Mouse (Mus musculus) c-Kit-positive CD71-positive TER-119-negative erythroid progenitor cells, embryonic 14.5 days (primary cell): ENCODE measurements around the gene Myo10.

ENCODE experiments used
- DNase-seq: peaks from one replicate; pipeline ENCODE4 v3.0.0-alpha.2; 2013; ENCODE audit warnings: low read depth

Myo10 gene

DNA sequence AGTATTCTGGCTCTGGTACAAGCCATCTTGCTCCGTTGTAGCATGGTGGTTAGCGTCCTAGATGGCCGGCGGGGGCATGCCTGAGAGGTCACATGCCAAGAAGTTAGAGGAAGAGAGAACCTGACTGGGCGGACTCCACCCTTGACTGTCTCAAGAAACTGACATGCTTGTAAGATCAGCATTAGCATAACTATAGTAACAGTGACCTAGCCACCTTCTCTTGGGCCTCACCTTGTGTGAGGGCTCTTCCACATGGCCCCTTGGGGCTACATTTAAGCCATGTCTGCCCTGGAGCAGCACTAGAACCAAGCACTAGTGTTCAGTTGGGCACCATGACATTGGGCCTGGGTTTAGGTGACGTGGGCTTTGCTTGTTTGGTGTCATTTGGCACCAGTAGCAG lies 102.2 kb downstream of the Myo10 start:
- no peak for DNase-seq

DNA sequence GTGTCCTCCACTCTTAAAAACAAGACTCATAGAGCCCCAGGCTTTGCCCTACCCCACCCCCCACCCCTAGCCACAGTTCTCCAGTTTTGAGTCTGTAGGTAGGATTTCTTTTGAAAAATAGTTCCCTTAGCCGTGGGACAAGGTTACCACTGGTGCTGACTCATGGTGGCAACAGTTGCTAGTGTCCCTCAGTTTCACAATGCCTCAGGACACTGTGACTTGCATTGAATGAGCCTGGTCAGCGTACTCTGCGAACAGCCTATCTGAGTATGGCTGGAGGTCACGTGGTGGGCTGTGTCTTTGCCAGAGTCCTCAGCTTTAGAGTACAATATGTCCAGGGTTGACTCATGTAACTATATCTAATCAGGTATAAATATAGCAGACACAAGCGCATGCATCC lies 104.5 kb downstream of the Myo10 start:
- no peak for DNase-seq

DNA sequence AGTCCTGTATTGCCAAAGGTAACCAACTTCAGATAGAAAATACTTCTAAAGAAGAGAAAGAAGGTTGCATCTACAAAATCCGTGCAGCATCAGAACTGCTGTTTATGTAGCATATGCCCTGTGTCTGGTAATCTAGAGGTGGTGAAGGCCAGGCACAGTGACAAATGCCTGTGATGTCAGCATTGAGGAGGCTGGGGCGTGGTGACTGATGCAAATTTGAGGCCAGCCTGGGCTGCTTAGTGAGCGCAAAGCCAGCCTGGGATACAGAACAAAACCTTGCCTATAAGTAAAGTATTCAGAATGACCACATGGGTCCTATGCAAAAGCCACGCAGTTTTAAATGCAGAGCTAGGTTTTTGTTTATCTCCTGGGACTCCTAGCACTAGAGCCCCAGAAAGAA lies 106.2 kb downstream of the Myo10 start:
- DNase-seq, result no peak

DNA sequence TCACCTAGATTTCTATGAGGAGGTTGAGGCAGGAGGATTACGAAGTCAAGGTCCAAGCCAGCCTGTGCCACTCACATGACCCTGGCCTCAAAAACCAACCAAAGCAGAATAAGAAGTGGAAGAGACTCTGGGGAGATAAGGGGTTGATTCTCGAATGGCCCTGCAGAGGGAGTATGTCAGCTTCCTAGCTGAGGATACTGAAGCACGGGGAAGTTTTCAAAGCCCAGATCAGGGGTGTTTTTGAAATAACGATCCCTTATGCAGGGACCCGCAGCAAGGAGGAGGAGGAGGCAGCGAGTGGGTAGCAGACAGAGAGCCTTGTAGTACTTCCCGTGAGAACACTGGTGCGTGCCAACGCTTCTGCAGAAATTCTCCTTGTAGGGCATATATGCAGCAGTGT lies 108.7 kb downstream of the Myo10 start:
- DNase-seq, result no peak

DNA sequence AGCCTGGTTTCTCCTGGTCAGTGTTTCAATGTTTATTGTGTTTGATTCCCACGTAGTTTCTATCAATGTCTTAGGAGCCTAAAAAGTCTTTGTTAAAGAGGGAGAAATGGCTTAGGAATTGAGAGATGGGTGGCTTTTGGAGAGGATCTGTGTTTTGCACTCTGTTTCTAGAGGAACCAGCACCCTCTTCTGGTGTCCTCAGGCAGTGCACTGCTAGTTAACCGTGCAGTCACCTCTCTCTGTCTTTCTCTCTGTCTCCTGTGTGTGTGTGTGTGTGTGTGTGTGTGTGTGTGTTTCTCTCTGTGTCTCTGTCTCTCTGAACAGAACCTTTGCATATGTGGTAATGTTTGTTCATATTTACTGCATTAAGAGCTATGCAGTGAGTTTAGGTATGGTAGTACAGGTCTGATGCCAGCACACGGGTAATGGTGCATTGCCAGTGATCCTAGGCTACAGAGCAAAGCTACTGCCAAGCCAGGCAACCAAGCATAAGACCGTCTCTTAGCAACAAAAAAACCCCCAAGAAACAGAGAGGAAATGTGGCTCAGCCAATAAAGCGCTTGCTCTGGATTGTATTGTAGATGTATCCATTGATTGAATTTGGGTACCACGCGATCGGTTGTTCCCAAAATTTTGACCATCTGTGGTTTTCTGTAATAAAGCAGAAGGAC lies 110.6 kb downstream of the Myo10 start:
- DNase-seq, result no peak

DNA sequence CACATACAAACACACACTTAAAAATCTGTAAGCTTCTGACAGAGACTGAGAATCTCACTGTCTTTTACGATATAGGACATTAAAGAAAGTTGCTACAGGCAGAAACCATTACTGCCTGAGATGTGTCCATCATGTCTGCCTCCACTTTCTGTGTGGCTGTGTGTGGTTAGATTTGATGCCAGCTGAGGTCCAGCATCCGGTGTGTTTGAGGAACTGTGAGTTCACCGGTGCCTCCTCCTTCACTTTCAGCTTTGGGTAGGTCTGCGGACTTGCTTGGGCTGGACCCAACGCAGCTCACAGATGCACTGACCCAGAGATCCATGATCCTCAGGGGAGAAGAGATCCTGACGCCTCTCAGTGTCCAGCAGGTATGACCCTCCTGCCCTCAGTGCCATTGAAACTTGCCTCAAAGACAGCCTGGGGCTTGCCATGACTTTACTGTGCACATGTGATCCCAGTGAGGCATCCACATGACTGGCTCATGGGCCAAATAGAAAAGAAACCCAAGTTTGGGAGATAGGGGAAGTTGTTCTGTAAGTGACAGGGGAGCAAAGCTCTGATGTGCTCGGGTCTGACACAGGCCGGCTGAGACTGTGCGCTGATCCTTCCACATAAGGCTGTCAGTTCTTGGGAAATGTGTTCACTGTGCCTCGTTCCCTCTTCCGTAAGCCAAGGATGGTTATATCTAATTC lies 111.6 kb downstream of the Myo10 start:
- no peak for DNase-seq

DNA sequence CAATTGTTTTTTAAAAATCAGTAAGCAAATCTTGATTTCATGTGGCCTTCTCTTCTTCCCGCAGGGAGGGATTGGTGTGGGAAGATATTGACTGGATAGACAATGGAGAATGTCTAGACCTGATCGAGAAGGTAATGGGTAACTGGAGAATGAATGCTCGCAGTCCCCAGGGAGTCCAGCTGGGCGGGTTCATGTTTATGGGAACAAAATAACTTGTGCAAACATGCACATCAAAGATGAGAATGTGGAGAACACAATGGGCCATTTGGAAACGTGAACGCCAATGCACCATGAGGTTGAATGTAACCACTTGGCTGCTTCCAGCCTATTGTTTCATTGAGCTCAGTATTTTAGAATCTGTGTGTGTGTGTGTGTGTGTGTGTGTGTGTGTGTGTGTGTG lies 114.2 kb downstream of the Myo10 start:
- DNase-seq, result no peak

DNA sequence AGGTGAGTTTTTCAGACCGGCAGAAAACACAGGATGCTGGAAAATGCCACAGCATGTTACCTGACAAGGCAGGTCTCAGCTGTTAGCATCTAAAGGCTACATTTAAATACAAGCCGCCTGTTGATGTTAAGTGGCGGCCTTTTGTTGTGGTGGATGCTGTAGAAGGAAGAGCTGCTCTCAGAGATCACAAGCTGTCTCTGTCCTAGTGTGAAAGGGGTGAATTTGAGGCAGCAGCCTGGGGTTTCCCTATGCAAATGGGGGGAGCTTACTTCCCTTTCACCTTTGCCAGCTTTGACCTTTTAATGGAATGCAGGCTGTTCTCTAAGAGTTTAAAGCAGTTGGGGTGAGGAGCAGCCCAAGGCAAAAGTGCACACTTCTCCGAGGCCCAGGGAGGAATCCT lies 117.9 kb downstream of the Myo10 start:
- DNase-seq, result no peak

DNA sequence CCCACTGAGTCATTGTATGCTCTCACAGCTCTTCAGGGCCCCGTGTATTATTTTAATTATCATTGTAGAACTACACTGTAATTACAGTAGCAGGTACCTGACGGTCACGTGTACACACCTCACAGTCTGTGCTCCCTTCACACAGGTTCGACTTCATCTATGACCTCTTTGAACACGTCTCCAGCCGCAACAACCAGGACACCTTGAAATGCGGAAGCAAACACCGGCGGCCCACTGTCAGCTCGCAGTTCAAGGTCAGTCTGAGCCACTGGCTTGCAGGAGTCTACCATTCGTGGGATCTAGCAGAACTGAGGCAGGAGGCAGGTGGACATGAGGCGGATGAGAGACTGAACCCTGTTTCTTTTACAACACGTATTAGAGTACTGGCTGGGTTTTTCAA lies 119.9 kb downstream of the Myo10 start:
- no peak for DNase-seq

DNA sequence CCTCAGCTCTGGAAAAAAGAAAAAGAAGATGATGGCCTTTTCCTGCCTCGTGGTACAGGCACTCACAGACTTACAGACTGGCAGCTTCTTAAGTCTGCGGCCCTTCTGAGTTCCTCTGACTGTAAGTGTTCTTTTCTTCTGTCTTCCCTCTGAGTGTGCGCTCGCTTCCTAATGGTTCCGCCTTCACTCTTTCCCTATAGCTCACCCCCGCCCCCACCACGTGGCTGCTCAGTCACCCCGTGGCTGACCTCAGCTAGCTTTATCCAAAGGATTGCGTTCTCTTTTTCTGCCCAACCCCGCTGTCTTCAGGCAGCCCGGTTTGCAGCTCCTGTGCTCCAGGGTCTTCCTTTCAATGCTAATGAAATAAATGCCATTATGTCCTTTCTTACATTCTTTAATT lies 129.2 kb downstream of the Myo10 start:
- DNase-seq, result no peak

DNA sequence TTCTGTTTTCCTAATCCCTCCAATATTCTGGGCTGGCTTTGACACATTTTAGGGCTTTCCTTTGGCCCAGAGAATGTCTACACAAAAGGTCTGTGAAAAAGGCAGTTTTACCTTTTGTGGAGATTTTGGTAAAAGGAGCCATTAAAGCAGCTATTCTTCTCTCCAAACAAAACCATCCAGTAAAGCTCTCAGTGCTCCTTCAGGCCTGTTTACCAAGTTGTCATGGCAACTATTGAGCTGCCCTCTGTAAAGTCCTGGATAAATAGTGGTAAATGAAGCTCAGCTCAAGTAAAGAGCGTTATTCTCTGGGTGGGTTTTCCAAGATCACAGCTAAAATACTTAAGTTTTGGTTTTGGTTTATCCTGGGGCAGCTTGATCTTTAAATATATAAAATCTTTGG lies 130.3 kb downstream of the Myo10 start:
- no peak for DNase-seq

DNA sequence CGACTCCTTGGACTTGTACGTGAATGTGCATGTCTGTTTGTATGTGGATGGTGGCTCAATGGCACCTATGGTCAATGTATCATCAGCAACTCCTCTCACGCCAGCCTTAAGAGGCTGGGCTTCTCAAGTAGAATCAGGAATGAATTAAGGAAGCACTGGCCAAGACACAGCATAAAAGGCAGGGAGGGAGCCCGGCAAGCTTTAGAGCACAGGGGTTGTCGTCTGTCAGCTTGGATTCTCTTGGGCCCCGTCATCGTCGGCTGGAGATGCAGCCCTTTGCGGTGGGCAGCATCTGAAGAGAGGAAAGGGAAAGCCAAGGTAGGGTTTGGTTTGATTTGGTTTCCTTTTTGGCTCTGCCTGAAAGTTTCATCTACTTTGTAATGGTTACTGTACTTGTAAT lies 130.7 kb downstream of the Myo10 start:
- DNase-seq, result no peak

DNA sequence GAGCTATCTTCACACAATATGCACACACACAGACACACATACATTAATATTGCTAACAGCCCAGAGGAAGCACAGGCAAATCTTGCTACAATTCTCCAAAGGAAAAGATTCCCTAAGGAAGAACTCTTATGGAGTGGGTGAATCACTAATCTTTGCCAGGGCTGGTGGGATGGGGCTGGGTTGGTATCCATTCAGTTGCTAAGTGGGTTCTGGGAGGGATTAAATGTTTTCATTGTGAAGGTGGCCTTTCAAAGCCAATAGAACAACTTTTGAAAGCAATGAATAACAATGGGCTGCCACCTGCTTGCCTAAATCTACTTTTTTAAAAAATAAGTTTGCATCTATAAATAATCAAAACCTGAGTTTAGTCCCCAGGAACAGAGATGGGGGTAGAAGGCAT lies 131.6 kb downstream of the Myo10 start:
- no peak for DNase-seq

DNA sequence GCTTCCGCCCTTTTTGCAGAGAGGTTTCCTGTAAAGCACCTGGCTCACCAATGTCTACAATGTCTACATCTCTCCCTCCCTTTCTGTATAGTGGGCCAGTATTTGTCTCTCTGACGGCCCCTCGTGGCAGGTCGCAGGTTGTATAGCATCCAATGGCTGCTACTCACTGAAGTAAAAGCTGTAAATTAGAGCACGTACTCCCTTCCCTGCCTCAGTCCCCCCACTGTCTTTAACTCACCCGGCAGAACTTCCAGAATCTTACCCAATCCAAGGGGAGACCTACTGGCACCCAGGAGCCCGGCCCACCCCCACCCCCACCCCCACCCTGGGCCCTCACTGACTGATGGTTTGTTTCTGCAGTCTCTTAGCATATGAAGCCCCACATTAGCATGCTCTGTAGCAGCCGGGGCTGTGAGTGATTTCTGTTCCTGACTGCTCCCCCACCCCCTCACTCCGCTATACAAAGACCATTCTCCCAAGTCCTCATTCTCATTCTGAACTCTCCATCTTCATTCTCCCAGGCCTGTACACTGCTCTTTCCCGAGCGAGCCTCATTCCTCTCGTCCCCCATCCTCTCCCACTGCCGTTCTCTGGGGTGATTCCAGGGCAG lies 132.1 kb downstream of the Myo10 start:
- no peak for DNase-seq

DNA sequence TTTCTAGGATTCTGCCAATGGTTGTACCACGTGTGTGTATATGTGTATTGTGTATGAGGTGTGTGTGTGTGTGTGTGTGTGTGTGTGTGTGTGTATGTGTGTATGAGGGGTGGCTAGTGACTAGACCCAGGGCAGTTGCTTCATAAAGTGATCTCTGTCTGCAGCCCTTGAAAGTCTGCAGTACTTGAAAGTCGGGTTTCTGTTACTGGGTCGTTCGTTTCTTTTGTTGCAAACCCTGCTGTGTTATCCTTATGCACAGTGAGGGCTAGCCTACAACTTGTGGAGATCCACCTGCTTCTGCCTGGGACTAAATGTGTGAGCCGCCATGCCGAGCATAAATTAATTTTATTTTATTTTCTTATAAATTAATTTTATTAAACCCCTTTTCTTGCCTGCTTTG lies 133.2 kb downstream of the Myo10 start:
- no peak for DNase-seq

DNA sequence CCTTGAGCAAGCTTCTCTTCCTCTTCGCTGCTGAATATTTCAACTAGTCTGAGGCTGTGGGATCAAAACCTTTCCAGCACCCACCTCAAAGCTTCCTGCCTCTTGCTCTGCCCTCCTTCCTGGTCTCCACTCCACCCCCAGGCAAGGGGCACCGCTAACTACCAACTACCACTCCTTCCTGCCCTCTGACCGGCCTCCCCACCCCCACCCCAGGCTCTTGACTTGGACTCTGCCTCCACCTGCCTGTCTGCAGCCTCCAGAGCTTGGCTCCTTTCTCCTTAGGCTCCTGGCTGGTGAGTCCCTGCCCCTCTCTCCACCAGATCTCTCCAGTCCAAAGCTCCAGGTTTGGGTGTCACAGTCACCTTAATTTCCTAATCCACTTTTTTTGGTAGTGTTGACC lies 133.7 kb downstream of the Myo10 start:
- DNase-seq, result no peak

DNA sequence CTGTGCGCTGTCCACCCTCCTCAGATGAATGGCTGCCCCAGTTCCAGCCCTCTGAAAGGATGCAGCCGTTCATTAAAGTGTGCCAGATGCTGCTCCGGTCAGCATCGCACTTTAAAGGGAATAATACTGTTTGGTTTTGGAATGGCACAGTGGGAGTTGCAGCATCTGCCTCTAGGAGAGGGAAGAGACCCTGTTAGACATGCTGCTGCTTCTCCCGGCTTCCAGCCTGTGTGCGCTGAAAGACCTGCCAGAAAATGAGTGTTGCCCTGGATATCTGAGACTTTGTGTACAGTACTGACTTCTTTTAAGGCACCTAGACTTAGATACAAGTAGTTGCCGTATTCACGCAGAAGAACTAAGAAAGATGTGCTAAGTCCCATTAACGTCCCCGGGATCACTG lies 135.7 kb downstream of the Myo10 start:
- DNase-seq, result no peak

DNA sequence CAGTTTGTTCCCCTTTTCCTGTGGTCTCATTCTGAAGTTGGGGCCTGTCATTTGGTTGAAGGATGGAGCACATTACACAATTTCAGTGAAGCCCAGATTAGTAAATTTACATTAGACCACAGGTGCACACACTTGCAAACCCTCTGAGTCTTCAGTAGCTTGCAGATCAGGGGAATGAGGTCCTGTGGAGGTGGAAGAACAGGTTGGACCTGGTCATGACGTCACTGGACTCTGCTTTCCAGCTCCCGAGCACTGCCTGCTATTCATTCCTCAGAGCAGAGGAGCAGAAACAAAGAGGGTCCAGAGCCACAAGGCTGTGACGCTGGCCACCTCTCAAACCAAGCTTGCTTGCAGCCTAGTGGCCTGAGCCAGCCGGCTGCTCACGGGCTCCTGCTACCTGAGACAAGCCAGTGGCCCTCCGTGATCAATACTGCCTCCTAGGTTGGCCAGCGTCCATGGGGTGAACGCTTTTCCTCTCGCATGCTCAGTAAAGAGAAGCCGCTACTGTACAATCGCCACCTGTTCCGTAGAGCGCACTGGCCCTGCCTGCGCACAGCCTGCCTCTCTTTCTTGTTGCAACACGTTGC lies 136.3 kb downstream of the Myo10 start:
- DNase-seq, result no peak

DNA sequence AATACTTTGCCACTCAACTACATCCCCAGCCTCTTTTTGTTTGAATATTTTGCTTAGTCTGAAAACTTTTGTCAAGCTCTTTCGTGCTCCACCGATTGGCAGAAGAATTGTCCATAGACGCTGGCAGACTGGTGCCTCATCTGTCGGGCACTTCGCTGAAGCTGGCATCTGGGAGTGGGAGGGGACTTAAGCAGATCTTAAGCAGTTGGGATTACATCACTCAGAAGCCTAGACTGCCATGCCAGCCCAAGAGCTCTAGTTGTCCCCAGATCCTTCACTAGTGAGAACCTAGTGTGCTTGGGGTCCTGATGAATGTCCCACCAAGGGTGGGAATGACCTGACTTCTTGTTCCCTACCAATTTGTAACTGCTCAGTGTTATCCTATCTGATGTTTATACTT lies 138.0 kb downstream of the Myo10 start:
- no peak for DNase-seq

DNA sequence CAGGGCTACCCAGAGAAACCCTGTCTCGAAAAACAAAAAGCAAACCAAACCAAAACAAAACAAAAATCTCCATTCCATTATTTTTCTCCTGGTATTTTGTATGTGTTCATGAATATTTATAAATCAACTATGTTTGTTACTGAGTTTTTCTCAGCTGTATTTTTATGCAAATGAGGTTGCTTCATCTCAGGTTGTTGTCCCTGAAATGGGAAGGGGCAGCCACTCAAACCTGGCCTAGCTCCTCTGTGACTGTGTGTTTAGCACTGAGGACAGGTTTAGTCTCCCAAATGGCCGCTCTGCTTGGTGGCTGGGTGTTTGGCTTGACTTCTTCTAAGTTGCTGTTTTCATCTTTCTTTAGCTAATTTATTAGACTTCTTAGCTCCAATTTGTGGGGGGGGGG lies 138.7 kb downstream of the Myo10 start:
- DNase-seq, result no peak

DNA sequence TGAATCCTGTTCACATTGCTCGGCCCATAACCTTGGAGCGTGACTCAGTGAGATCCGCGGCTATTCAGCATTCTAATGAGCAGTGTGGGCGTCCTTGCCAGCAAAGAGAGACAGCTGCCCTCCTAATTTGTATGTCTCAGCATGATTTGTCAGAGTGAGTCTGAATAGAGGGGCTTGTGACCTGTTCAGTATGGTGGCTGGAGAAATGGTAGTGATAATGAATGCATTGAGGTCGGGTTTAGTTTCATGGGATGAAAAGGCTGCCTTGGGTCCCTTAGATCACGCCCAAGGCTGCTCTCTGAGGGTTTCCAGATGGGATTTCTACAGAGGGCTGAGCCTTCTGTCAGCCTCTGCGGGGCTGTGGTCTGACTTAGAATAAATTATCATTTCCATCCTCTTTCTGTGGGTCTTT lies 139.5 kb downstream of the Myo10 start:
- DNase-seq, result no peak

DNA sequence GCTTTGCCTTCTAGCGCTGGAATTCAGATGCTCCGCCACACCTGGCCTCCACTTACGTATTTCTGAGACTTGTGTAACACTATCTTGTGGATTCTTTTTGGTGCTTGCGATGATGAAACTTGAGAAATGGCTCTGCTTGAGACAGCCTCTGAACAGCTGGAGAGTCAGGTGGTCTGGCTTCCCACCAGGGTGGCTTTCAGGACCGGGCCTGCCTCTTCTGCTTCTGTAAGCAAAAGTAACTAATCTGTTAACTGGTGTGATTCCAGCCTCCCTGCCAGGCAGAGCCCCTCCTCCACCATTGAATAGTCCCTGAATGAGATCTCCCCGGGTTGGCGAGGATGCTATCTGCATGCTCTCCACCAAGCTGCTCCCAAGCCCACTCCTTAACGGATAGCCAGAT lies 140.0 kb downstream of the Myo10 start:
- DNase-seq, result no peak

DNA sequence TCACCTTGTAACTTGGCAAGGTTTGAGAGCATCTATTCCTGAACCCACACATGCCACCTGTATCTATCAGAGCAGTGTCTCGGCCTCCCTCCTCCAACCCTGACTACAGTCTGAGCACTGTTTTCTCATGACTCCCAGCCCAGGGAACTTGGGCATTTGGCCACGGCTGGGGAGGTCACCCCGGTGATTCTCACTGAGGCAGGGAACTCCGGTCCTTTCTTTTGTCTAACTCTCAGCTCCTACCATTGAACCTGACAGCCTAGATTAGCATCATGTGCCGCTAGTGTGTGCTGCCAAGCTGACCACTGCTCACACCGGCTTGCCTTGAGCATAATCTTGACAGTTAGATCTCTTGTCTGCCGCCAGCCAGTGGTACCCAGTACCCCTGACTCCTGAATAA lies 140.8 kb downstream of the Myo10 start:
- DNase-seq, result no peak
